Mouse (Mus musculus) heart, adult 2 months (tissue): ENCODE results near the gene Cntn4.

ENCODE experiments used
- CTCF ChIP-seq: fragments of 200-600 bp; IDR thresholded peaks from 2 replicates; pipeline ENCODE4 v1.8.1; 2022; ENCODE audit warnings: antibody characterized with exemption, mild to moderate bottlenecking, moderate library complexity
- POLR2A ChIP-seq: fragments of 200-500 bp; IDR thresholded peaks from 2 replicates; pipeline ENCODE4 v1.6.1; 2011; ENCODE audit warnings: mild to moderate bottlenecking, low read depth, low read length, control low read depth; ENCODE audit not compliant: insufficient read depth

DNA sequence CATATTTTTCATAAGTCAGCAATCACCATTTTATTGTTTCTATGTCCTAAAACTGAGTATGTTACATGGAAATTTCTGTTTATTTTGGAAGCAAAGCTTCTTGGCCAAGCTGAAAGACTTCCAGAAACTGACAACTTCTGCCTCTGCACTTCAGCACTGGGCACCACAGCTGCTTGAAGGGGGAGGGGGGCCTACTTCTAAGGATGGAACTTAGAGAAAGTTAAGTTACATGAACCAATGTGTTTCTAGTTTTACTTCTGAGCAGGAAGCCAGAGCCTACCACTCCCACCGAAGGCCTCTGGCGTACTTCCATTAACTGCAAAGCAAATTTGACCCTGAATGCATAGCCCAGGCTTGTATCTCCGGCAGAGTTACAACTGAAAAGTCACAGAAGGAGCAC lies 749.2 kb downstream of the Cntn4 start:
- no peak for TF ChIP-seq CTCF
- no peak for TF ChIP-seq POLR2A
